Mouse (Mus musculus) ovary, adult 18-20 months (tissue): ENCODE measurements at regions not wholly inside any gene's neighbourhood (a gene's known extent, or its start where the extent isn't known, plus 50 kb on each side); places are given as distances from the start of the nearest gene placed in this dataset.
A peak's percentile ranks its signal among the peaks of the same experiment; 100 is the strongest.

Experiments
- DNase-seq: peaks from one replicate; pipeline ENCODE4 v3.0.0; 2022; ENCODE audit warnings: low spot score, mixed read lengths

GRCm38 (mm10) chr10:16438414-16438813 lies 1284.6 kb upstream of the Cited2 start:
- DNase-seq: no peak

- no peak for DNase-seq
These were observed 1281.9 kb upstream of the Cited2 start for GRCm38 (mm10) chr10:16440932-16441640.

- DNase-seq: no peak
These were observed 1281.4 kb upstream of the Cited2 start for GRCm38 (mm10) chr10:16441661-16442072.

- DNase-seq: no peak
These were observed 1279.1 kb upstream of the Cited2 start for GRCm38 (mm10) chr10:16443901-16444300.

GRCm38 (mm10) chr10:16467935-16468334 lies 1255.1 kb upstream of the Cited2 start:
- DNase-seq: no peak

- no peak for DNase-seq
These were observed 1253.3 kb upstream of the Cited2 start for GRCm38 (mm10) chr10:16469711-16470110.

- no peak for DNase-seq
These were observed 1249.0 kb upstream of the Cited2 start for GRCm38 (mm10) chr10:16473952-16474521.

- peak; percentile 6 for DNase-seq
These were observed 1224.4 kb upstream of the Cited2 start for GRCm38 (mm10) chr10:16498580-16498979.

- DNase-seq: no peak
These were observed 1215.3 kb upstream of the Cited2 start for GRCm38 (mm10) chr10:16507681-16508080.

GRCm38 (mm10) chr10:16508161-16508560 lies 1214.9 kb upstream of the Cited2 start:
- no peak for DNase-seq

GRCm38 (mm10) chr10:16514656-16515055 lies 1208.4 kb upstream of the Cited2 start:
- DNase-seq: no peak

GRCm38 (mm10) chr10:16521895-16522294 lies 1201.1 kb upstream of the Cited2 start:
- DNase-seq: no peak

- no peak for DNase-seq
These were observed 1198.9 kb upstream of the Cited2 start for GRCm38 (mm10) chr10:16524101-16524500.

GRCm38 (mm10) chr10:16527693-16528092 lies 1195.3 kb upstream of the Cited2 start:
- DNase-seq: no peak

GRCm38 (mm10) chr10:16537660-16538059 lies 1185.4 kb upstream of the Cited2 start:
- DNase-seq: no peak

GRCm38 (mm10) chr10:16538379-16538778 lies 1184.6 kb upstream of the Cited2 start:
- no peak for DNase-seq

- no peak for DNase-seq
These were observed 1177.6 kb upstream of the Cited2 start for GRCm38 (mm10) chr10:16545445-16545844.

- DNase-seq: peak; percentile 20
These were observed 1170.0 kb upstream of the Cited2 start for GRCm38 (mm10) chr10:16552861-16553635.

GRCm38 (mm10) chr10:16574568-16574967 lies 1148.5 kb upstream of the Cited2 start:
- DNase-seq: no peak

GRCm38 (mm10) chr10:16578554-16579078 lies 1144.4 kb upstream of the Cited2 start:
- DNase-seq: no peak

GRCm38 (mm10) chr10:16580200-16580599 lies 1142.8 kb upstream of the Cited2 start:
- no peak for DNase-seq

- no peak for DNase-seq
These were observed 1134.2 kb upstream of the Cited2 start for GRCm38 (mm10) chr10:16588833-16589232.

GRCm38 (mm10) chr10:16589399-16589798 lies 1133.6 kb upstream of the Cited2 start:
- peak; percentile 2 for DNase-seq
